Mouse (Mus musculus): Measurements from ENCODE around the gene C1s2.
"Not testable (repeated sequence)": the region's sequence is repeated elsewhere in the genome, so short reads cannot be mapped to it uniquely, and the experiment has no call there.

The C1s2 gene

GRCm38 (mm10) chr6:124640041-124640440 is 4.2 kb upstream of the C1s2 start:
- DNase-seq (ENCODE audit: low read depth, low spot score) = no peak

GRCm38 (mm10) chr6:124636858-124637460 is 1.1 kb upstream of the C1s2 start:
- peak; percentile 65 for DNase-seq (ENCODE audit: low read depth, low spot score)

GRCm38 (mm10) chr6:124630763-124631162 is 5.1 kb downstream of the C1s2 start:
- no peak for DNase-seq (ENCODE audit: low read depth, low spot score)

GRCm38 (mm10) chr6:124626184-124626583 is 9.7 kb downstream of the C1s2 start:
- DNase-seq (ENCODE audit: low read depth, low spot score) = not testable (repeated sequence)

- no peak for DNase-seq (ENCODE audit: low read depth, low spot score)
Observed at GRCm38 (mm10) chr6:124625612-124626011, 10.3 kb downstream of the C1s2 start.

GRCm38 (mm10) chr6:124602031-124602430 is 33.9 kb downstream of the C1s2 start:
- DNase-seq (ENCODE audit: low read depth, low spot score) = peak; percentile 63

- DNase-seq (ENCODE audit: low read depth, low spot score) = peak; percentile 50
Observed at GRCm38 (mm10) chr6:124593121-124593520, 42.8 kb downstream of the C1s2 start.

GRCm38 (mm10) chr6:124592186-124592700 is 43.6 kb downstream of the C1s2 start:
- no peak for DNase-seq (ENCODE audit: low read depth, low spot score)

- DNase-seq (ENCODE audit: low read depth, low spot score) = no peak
Observed at GRCm38 (mm10) chr6:124588771-124589170, 47.1 kb downstream of the C1s2 start.

GRCm38 (mm10) chr6:124586266-124586665 is 49.6 kb downstream of the C1s2 start:
- DNase-seq (ENCODE audit: low read depth, low spot score) = no peak

- no peak for DNase-seq (ENCODE audit: low read depth, low spot score)
Observed at GRCm38 (mm10) chr6:124585761-124586160, 50.1 kb downstream of the C1s2 start.

- DNase-seq (ENCODE audit: low read depth, low spot score) = no peak
Observed at GRCm38 (mm10) chr6:124584935-124585334, 51.0 kb downstream of the C1s2 start.

- DNase-seq (ENCODE audit: low read depth, low spot score) = no peak
Observed at GRCm38 (mm10) chr6:124582231-124582630, 53.7 kb downstream of the C1s2 start.

- DNase-seq (ENCODE audit: low read depth, low spot score) = not testable (repeated sequence)
Observed at GRCm38 (mm10) chr6:124580155-124580554, 55.7 kb downstream of the C1s2 start.

GRCm38 (mm10) chr6:124575155-124575678 is 60.7 kb downstream of the C1s2 start:
- DNase-seq (ENCODE audit: low read depth, low spot score) = not testable (repeated sequence)

All from ES-CJ7 (cell line).